Mouse (Mus musculus): ENCODE measurements around the gene Megf8. TPM values are rescaled to one million over a fixed set of nuclear protein-coding genes. Genes with fewer than 3 reads are reported as not detected.
A peak's percentile ranks its signal among the peaks of the same experiment; 100 is the strongest.

Megf8 gene
- polyA plus RNA-seq, 1 experiment from 2014 or later = 16.4 TPM

GRCm38 (mm10) chr7:25387811-25388440 is 71.0 kb downstream of the Megf8 start:
- H3K27me3 ChIP-seq = no peaks in the 10 kb centered on the region
- 89% methylated on average over 18 of the region's 18 CpGs for WGBS
- no peak overlapping the region for H3K4me2 ChIP-seq (replicated peaks)
- no peak overlapping the region for H3K4me3 ChIP-seq (replicated peaks)
- H3K4me1 ChIP-seq = peaks cover 28% of the 10 kb centered on the region
- H3K9me3 ChIP-seq (replicated peaks) = no peaks in the 10 kb centered on the region
- peaks cover 28% of the 10 kb centered on the region for H3K36me3 ChIP-seq
- H3K27ac ChIP-seq (replicated peaks) = no peak overlapping the region
- no peak for ATAC-seq (ENCODE audit: insufficient number of reproducible peaks, low FRiP score, low TSS enrichment, low read depth)
- no peak overlapping the region for H3K9ac ChIP-seq

GRCm38 (mm10) chr7:25388916-25389315 is 72.0 kb downstream of the Megf8 start:
- Histone ChIP-seq H3K9me3 (replicated peaks) (no peaks in the 10 kb centered on the region), H3K27me3 (no peaks in the 10 kb centered on the region), H3K4me2 (replicated peaks) (no peak overlapping the region), H3K27ac (replicated peaks) (no peak overlapping the region), H3K4me3 (replicated peaks) (no peak overlapping the region), H3K36me3 (peaks cover 22% of the 10 kb centered on the region), H3K9ac (no peak overlapping the region), H3K4me1 (peaks cover 33% of the 10 kb centered on the region)
- no peak for ATAC-seq (ENCODE audit: insufficient number of reproducible peaks, low FRiP score, low TSS enrichment, low read depth)
- WGBS = 83% methylated on average over 7 of the region's 7 CpGs

GRCm38 (mm10) chr7:25390054-25390770 is 73.2 kb downstream of the Megf8 start:
- H3K27me3 ChIP-seq = no peaks in the 10 kb centered on the region
- H3K27ac ChIP-seq (replicated peaks) = no peak overlapping the region
- WGBS = 31% methylated on average over 8 of the region's 8 CpGs
- no peak overlapping the region for H3K9ac ChIP-seq
- peak; percentile 55; the same call in 1 of the 2 replicates for ATAC-seq (ENCODE audit: insufficient number of reproducible peaks, low FRiP score, low TSS enrichment, low read depth)
- H3K9me3 ChIP-seq (replicated peaks) = no peaks in the 10 kb centered on the region
- no peak overlapping the region for H3K4me2 ChIP-seq (replicated peaks)
- peaks cover 14% of the 10 kb centered on the region for H3K36me3 ChIP-seq
- peaks cover 44% of the 10 kb centered on the region for H3K4me1 ChIP-seq
- H3K4me3 ChIP-seq (replicated peaks) = no peak overlapping the region

GRCm38 (mm10) chr7:25390986-25391385 is 74.0 kb downstream of the Megf8 start:
- 33% methylated on average over 2 of the region's 2 CpGs for WGBS
- Histone ChIP-seq H3K9ac (no peak overlapping the region), H3K4me1 (peaks cover 40% of the 10 kb centered on the region), H3K27ac (replicated peaks) (no peak overlapping the region), H3K4me2 (replicated peaks) (no peak overlapping the region), H3K36me3 (peaks cover 14% of the 10 kb centered on the region), H3K27me3 (no peaks in the 10 kb centered on the region), H3K9me3 (replicated peaks) (no peaks in the 10 kb centered on the region), H3K4me3 (replicated peaks) (no peak overlapping the region)
- no peak for ATAC-seq (ENCODE audit: insufficient number of reproducible peaks, low FRiP score, low TSS enrichment, low read depth)

GRCm38 (mm10) chr7:25391856-25392453 is 75.0 kb downstream of the Megf8 start:
- Histone ChIP-seq H3K27me3 (no peaks in the 10 kb centered on the region), H3K9me3 (replicated peaks) (no peaks in the 10 kb centered on the region), H3K9ac (no peak overlapping the region), H3K27ac (replicated peaks) (no peak overlapping the region), H3K4me3 (replicated peaks) (no peak overlapping the region), H3K4me1 (peaks cover 37% of the 10 kb centered on the region), H3K4me2 (replicated peaks) (no peak overlapping the region), H3K36me3 (peaks cover 13% of the 10 kb centered on the region)
- 77% methylated on average over 2 of the region's 2 CpGs for WGBS
- no peak for ATAC-seq (ENCODE audit: insufficient number of reproducible peaks, low FRiP score, low TSS enrichment, low read depth)

- no peak for ATAC-seq (ENCODE audit: insufficient number of reproducible peaks, low FRiP score, low TSS enrichment, low read depth)
- H3K27me3 ChIP-seq = no peaks in the 10 kb centered on the region
- WGBS = 56% methylated on average over 7 of the region's 7 CpGs
Measured at GRCm38 (mm10) chr7:25392851-25393250, 75.9 kb downstream of the Megf8 start.

GRCm38 (mm10) chr7:25393451-25394210 is 76.7 kb downstream of the Megf8 start:
- Histone ChIP-seq H3K9me3 (replicated peaks) (no peaks in the 10 kb centered on the region), H3K36me3 (no peaks in the 10 kb centered on the region), H3K27me3 (no peaks in the 10 kb centered on the region), H3K4me3 (replicated peaks) (no peak overlapping the region), H3K9ac (no peak overlapping the region), H3K4me1 (peaks cover 37% of the 10 kb centered on the region), H3K4me2 (replicated peaks) (0 out of 2 replicates have a peak overlapping the region, but pooled peaks have one; percentile 65), H3K27ac (replicated peaks) (no peak overlapping the region)
- no peak for ATAC-seq (ENCODE audit: insufficient number of reproducible peaks, low FRiP score, low TSS enrichment, low read depth)
- 54% methylated on average over 8 of the region's 8 CpGs for WGBS

More at GRCm38 (mm10) chr7:25392851-25393250, 75.9 kb downstream of the Megf8 start:
- Histone ChIP-seq H3K9ac (no peak overlapping the region), H3K27ac (replicated peaks) (no peak overlapping the region), H3K4me2 (replicated peaks) (no peak overlapping the region), H3K36me3 (peaks cover 6% of the 10 kb centered on the region), H3K4me1 (peaks cover 37% of the 10 kb centered on the region), H3K9me3 (replicated peaks) (no peaks in the 10 kb centered on the region), H3K4me3 (replicated peaks) (no peak overlapping the region)

- no peak for ATAC-seq (ENCODE audit: insufficient number of reproducible peaks, low FRiP score, low TSS enrichment, low read depth)
- Histone ChIP-seq H3K27me3 (no peaks in the 10 kb centered on the region), H3K27ac (replicated peaks) (0 out of 2 replicates have a peak overlapping the region, but pooled peaks have one; percentile 18), H3K9me3 (replicated peaks) (no peaks in the 10 kb centered on the region), H3K36me3 (no peaks in the 10 kb centered on the region), H3K4me1 (peaks cover 31% of the 10 kb centered on the region), H3K9ac (peak overlapping the region; percentile 23), H3K4me2 (replicated peaks) (peak overlapping the region; percentile 65), H3K4me3 (replicated peaks) (peak overlapping the region; percentile 72)
- WGBS = 12% methylated on average over 7 of the region's 7 CpGs
Measured at GRCm38 (mm10) chr7:25394754-25395153, 77.8 kb downstream of the Megf8 start.

GRCm38 (mm10) chr7:25395186-25395557 is 78.2 kb downstream of the Megf8 start:
- H3K36me3 ChIP-seq = no peaks in the 10 kb centered on the region
- H3K27me3 ChIP-seq = no peaks in the 10 kb centered on the region
- 0% methylated on average over 22 of the region's 22 CpGs for WGBS
- H3K9ac ChIP-seq = peak overlapping the region; percentile 23
- peak overlapping the region; percentile 65 for H3K4me2 ChIP-seq (replicated peaks)
- H3K4me3 ChIP-seq (replicated peaks) = peak overlapping the region; percentile 72
- no peaks in the 10 kb centered on the region for H3K9me3 ChIP-seq (replicated peaks)
- no peak; the same call in 1 of the 2 replicates for ATAC-seq (ENCODE audit: insufficient number of reproducible peaks, low FRiP score, low TSS enrichment, low read depth)
- H3K4me1 ChIP-seq = peaks cover 27% of the 10 kb centered on the region
- peak overlapping the region; percentile 67 for H3K27ac ChIP-seq (replicated peaks)

- Histone ChIP-seq H3K36me3 (no peaks in the 10 kb centered on the region), H3K9me3 (replicated peaks) (no peaks in the 10 kb centered on the region), H3K27ac (replicated peaks) (peak overlapping the region; percentile 67), H3K4me1 (peaks cover 22% of the 10 kb centered on the region), H3K4me2 (replicated peaks) (peak overlapping the region; percentile 65), H3K9ac (peak overlapping the region; percentile 23), H3K27me3 (no peaks in the 10 kb centered on the region), H3K4me3 (replicated peaks) (peak overlapping the region; percentile 72)
- ATAC-seq (ENCODE audit: insufficient number of reproducible peaks, low FRiP score, low TSS enrichment, low read depth) = peak; percentile 96
- 6% methylated on average over 49 of the region's 52 CpGs for WGBS
Measured at GRCm38 (mm10) chr7:25395558-25396521, 78.9 kb downstream of the Megf8 start.

All from embryonic facial prominence, embryonic 15.5 days (tissue).